Mouse (Mus musculus) hindlimb bud, embryonic 11.5 days (tissue): ENCODE measurements around the gene Dusp7.

ENCODE experiments used
- DNase-seq: peaks from one replicate; pipeline ENCODE4 v3.0.0-alpha.2; 2012; ENCODE audit warnings: low read depth, low spot score; ENCODE audit errors: extremely low spot score

Dusp7 gene

DNA sequence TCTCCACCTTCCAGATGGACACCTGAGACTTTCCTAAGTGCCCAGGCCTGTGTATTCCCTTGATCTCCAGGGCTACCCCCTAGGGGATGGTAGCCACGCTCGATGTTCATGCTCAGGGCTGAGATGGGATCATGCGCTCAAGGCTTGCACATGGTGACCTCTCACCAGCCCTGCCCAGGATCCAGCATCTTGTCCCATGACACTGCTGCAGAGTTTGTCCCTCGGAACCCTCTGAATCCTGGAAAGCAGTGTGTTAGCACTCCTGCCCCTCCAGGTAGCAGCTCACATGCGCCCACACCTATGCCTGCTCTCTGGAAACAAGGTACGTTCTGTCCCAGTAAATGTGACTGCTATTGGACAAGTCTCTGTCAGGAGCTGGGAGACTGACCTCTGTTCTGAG lies 13.6 kb upstream of the Dusp7 start:
- DNase-seq, result no peak

DNA sequence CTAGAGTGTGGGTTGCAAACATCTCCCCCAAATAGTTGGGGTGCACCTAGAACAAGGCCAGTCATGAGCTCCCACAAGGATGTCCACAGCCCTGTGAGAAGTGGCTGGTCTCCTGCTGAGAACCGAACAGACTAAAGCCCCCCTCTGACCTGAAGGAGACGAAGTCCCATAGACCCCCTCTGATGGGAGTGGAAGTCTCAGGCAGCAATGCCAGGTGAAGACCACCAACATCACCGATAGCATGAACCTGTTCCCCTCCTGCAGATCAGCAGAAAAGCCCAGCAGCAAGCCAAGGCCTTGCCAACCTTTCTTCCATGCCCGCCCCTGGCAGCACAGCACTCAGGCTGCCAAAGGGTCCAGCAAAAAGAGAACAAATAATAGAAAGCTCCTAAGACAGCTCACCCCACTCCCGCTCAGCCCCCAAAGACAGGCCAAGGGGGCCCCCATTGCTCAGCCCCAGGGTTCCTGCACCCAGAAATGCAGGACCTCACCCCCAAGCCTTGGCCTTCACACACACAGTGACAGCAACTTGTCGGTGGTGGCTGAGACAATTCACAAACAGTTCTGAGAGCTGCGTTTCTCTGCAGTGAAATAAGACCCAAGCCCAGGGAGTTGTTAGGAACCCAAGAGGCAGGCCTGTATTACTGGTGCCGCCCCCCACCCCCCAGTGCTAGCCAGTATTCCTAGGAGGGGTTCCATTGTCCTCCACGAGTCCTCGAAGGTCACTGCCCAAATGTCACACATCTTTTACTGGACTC lies 13.0 kb upstream of the Dusp7 start:
- DNase-seq, result no peak

GRCm38 (mm10) chr9:106355975-106356286 lies 12.5 kb upstream of the Dusp7 start:
- no peak for DNase-seq

GRCm38 (mm10) chr9:106356323-106356844 lies 12.0 kb upstream of the Dusp7 start:
- DNase-seq, result no peak

GRCm38 (mm10) chr9:106357167-106357566 lies 11.3 kb upstream of the Dusp7 start:
- DNase-seq, result no peak

GRCm38 (mm10) chr9:106359297-106359696 lies 9.1 kb upstream of the Dusp7 start:
- no peak for DNase-seq

DNA sequence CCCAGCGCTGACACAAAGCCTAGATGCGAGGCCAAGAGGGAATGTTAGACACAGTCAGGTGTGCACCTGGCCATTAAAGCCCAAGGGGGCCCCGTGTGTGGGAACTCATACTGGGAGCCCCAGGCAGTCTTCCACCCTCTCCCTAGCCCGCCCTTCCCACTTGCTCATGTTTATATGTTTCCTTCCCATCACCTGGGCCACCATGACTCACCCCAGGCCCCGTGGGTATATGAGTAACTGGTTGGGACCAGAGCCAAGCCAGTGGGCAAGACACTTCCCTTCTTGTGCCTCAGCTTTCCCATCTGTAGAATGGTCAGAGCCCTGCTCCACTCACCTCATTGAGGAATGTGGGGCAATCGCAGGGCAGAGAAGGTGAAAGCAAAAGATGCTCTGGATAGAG lies 7.3 kb upstream of the Dusp7 start:
- DNase-seq, result no peak

GRCm38 (mm10) chr9:106365333-106365732 lies 3.1 kb upstream of the Dusp7 start:
- DNase-seq, result no peak

DNA sequence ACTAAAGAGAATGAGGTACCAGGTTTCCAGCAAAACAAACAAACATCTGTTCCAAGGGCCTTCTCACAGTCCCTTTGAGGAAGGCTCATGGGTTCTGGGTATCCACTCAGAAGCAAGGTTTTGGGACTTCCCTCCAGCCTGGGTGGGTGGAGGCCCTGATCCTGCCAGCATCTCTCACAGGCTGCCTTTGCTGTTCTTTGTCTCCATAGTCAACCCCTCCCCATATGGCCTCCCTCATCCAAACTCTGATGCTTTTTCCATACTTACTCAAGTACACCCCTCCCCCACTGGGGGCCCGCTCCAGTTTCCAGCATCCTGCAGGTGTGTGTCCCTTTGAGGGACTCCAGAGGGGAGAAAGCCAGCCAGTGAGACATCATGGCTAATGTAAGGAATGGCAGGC lies 2.2 kb upstream of the Dusp7 start:
- no peak for DNase-seq

GRCm38 (mm10) chr9:106367001-106367400 lies 1.4 kb upstream of the Dusp7 start:
- DNase-seq, result no peak

DNA sequence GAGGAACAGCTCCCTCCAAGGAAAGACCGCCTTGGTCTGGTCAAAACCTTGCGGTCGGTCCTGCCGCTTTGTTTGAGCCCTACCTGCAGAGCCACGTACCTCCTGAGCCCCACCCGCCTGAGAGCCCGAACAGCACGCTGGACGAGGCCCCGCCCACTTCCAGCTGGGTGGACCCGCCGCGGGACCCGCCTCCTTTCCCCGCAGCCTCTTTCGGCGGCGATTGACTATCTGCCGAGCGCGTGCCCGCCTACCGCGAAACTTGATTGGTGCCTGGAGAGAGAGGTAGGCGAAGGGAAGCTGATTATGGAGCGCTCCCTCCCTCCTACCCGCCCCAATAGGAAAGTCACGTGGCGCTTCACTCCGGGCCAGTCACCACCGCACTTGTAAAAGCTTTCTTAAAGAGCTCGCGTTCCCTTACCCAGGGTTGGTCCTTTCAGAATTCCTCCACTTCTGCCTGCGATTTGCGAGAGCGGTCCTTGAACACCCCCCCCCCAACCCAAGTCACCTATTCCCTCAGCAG lies 780 bp upstream of the Dusp7 start:
- peak; percentile 82 for DNase-seq

- no peak for DNase-seq
These were observed 534 bp downstream of the Dusp7 start for GRCm38 (mm10) chr9:106368831-106369501.

DNA sequence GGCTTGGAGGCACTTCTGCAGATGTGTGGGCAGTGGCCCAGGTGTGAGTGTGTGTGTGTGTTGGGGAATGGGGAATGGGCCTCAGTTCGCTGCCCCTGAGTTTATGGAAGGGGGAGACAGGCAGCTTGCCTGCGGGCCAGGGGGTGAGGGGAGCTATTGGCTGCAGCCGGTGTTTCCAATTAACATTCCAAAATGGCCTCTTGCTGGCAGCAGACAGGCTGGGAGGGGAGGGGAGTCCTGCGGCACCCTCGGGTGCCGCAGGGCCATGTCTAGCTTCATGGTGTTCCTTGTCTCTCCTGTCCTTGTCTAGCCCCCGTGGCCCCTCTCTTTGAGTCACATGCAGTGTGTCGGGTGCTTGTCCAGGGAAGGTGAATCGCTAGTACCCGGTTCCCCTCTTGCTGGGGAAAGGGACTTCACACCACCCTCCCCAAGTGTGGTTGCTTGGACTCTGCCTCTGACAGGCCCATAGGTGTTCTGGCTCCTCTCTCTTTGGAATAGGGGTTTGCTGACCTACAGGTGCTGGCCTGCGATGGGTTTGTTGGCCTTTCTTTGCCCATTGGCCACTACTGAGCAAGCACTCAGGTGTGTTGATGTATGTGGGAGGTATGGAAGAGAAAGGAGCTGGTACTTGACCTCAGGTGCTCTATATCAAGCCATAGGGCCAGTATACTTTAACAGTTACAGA lies 1.5 kb downstream of the Dusp7 start:
- DNase-seq, result no peak

DNA sequence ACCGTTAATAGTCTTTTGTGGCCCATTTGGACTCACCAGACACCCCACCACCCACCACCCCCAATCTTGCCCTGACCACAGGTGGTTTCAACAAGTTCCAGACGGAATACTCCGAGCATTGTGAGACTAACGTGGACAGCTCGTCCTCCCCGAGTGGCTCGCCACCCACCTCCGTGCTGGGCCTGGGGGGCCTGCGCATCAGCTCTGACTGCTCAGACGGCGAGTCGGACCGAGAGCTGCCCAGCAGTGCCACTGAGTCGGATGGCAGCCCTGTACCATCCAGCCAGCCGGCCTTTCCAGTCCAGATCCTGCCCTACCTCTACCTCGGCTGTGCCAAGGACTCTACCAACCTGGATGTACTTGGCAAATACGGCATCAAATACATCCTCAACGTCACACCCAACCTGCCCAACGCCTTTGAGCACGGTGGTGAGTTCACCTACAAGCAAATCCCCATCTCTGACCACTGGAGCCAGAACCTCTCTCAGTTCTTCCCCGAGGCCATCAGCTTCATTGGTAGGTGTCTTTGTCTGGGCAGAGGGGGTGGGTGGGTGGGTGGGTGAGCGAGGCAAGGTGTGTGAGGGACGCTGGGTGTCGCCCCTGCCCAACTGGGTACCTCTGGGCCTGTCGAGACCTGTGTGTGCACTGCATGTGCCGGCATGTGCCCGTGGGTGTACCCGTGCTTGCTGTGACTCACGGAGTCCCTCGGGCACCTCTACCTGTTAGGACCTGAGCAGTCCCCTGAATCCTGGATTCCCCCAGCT lies 2.4 kb downstream of the Dusp7 start:
- no peak for DNase-seq

- DNase-seq, result no peak
These were observed 2.9 kb downstream of the Dusp7 start for GRCm38 (mm10) chr9:106371384-106371671.

DNA sequence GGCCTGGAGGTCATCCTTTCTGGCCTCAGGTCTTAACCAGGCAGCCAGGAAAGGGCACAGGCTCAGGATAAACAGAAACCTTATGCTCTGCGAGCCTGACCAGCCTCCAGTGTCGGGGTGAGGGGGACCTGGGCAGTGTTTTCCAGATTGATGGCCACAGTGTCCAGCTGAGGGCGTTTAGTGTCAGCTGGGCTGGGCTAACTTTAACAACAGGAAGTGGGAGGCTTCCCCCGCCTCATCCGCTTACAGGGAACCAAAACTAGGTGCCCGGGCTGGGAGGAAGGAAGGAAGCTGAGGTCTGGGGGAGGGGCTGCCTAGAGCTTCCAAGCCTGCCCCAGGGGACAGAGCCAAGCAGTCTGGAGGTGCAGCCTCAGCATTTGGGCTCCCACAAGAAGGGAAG lies 3.3 kb downstream of the Dusp7 start:
- DNase-seq, result no peak

DNA sequence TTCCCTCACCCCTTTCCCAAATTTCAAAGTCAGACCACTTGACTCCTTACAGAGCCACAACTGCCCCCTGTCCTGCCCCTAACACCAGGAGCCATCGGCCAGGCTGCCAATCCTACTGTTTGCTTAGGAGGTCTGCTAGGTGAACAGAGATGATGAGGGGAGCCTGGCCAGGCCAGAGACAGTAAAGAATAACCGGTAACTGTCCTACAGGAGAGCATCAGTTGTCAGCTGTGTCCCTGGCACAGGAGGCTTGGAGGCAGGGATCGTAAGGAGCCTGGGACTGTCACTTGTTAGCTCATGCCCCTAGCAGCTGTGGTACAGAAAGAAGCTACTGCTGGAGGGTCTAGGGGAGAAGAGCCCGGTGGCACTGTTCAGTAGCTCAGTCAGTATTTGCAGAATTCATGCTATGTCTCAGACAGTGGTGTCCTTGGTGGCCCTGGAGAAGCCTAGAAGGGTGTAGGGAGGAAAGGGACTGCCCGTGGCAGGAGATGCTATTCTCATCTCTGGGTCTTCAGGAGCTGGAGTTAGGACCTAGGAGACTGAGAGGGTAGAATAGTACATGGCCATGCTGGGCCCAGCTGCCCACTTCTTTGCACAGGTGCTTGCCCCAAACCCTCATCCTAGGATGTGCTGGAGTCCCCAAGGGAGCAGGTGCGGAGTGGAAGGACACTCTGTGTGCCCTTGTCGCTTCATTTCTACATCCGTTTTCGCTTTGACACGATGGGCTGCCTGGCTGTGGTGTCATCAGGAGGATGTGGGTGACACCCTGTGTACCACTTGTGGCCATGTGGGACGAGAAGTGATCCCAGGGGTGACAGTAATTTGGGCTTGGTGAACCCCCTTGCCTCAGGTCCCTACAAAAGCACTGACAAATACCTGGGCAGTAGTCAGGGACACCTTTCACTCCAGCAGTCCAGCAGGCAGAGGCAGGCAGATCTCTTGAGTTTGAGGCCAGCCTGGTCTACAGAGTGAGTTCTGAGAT lies 4.3 kb downstream of the Dusp7 start:
- no peak for DNase-seq

- no peak for DNase-seq
These were observed 5.5 kb downstream of the Dusp7 start for GRCm38 (mm10) chr9:106373973-106374372.

- DNase-seq, result no peak
These were observed 8.8 kb downstream of the Dusp7 start for GRCm38 (mm10) chr9:106377247-106377646.

DNA sequence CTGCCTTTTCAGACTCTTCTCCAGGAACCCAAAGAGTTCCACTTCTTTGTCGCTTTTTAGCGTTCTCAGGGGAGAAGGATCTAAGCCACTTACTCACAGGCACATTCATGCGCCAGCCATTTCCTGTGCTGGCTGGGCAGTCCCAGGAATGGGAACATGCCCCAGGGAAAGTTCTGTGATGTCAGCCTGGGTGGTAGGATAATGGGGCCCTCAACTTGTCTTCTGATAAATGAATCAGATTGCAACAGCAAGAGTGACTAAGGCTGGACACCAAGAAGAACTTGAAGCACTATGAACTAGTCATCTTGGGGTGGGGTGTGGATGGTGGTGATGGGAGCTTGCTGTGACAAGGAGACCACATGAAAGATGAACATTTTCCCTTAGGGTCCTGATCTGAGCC lies 9.6 kb downstream of the Dusp7 start:
- no peak for DNase-seq
